In the genomic region with DNA sequence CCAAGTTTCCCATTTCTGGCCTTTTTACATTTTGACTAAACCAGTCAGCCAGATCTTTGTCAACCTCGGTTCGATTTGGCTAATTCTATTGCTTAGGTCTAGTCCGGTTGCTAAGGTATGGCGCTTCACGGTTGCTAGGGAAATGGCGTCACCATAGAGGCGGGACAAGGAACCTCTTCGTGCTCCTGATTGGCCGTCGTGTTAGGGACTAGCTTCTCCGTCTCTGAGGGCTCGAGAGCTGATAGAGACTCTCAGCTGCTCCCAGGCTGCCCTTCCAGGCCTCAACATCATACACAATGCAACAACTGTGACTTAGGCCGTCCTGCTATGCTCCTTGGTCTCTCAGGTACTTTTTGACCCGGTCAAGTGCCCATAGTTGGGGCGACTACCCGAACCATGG, we compare ENCODE assay signal across 8 mouse cellular contexts. TPM values are rescaled to one million over a fixed set of nuclear protein-coding genes. Genes with fewer than 3 reads are reported as not detected.
DNase-seq lines count a peak whose midpoint lies in the region; ATAC-seq and TF ChIP-seq lines count a peak whose summit lies in the region.

A gene (plus strand): TSS at position 157 of the 400 bp plus-strand sequence.

- no peaks in the 10 kb centered on the region for H3K36me3 ChIP-seq in heart, embryonic 11.5 days (ENCODE audit: control insufficient read depth, insufficient read depth, low read length)
- peaks cover 6% of the 10 kb centered on the region; the same call in 1 of the 2 replicates for H3K36me3 ChIP-seq in kidney, embryonic 16.5 days (ENCODE audit: insufficient read depth, low read length)
- no peaks in the 10 kb centered on the region for H3K36me3 ChIP-seq in liver, adult 2 months (ENCODE audit: control insufficient read depth, insufficient read depth, low read length)
- no peaks in the 10 kb centered on the region for H3K36me3 ChIP-seq in myocyte (ENCODE audit: control insufficient read depth, insufficient read depth)
- H3K36me3 ChIP-seq in splenic B cell, adult 2 months (ENCODE audit: control insufficient read depth, insufficient read depth, low read length, poor library complexity, severe bottlenecking) = no peaks in the 10 kb centered on the region

- no peaks in the 10 kb centered on the region for H3K27me3 ChIP-seq in heart, embryonic 11.5 days (ENCODE audit: control insufficient read depth, insufficient read depth, low read length)
- no peaks in the 10 kb centered on the region for H3K27me3 ChIP-seq in kidney, embryonic 16.5 days (ENCODE audit: insufficient read depth, low read length)
- H3K27me3 ChIP-seq in liver, adult 2 months (ENCODE audit: control insufficient read depth, insufficient read depth, low read length) = no peaks in the 10 kb centered on the region
- H3K27me3 ChIP-seq in myocyte (ENCODE audit: control insufficient read depth, insufficient read depth, insufficient read length) = no peaks in the 10 kb centered on the region
- H3K27me3 ChIP-seq in splenic B cell, adult 2 months (ENCODE audit: control insufficient read depth, insufficient read depth, low read length, poor library complexity, severe bottlenecking) = no peaks in the 10 kb centered on the region

- H3ac ChIP-seq in myocyte (ENCODE audit: control insufficient read depth, insufficient read length) = no peak within 1 kb of the TSS

- peak within 1 kb of the TSS; percentile 71 for H3K4me2 ChIP-seq in heart, embryonic 11.5 days
- peak within 1 kb of the TSS; percentile 76 for H3K4me2 ChIP-seq in kidney, embryonic 16.5 days (replicated peaks; ENCODE audit: low read depth, low read length)
- H3K4me2 ChIP-seq in myocyte (ENCODE audit: low read depth) = peak within 1 kb of the TSS; percentile 69

- no peaks in the 10 kb centered on the region for H3K9me3 ChIP-seq in heart, embryonic 11.5 days (replicated peaks; ENCODE audit: control insufficient read depth, low read length)
- no peaks in the 10 kb centered on the region for H3K9me3 ChIP-seq in kidney, embryonic 16.5 days (ENCODE audit: low read length)

- peak within 1 kb of the TSS; percentile 47 for H3K27ac ChIP-seq in heart, embryonic 11.5 days (ENCODE audit: low read depth, low read length)
- peak within 1 kb of the TSS; percentile 81 for H3K27ac ChIP-seq in kidney, embryonic 16.5 days (ENCODE audit: low read length)
- H3K27ac ChIP-seq in liver, adult 2 months (replicated peaks; ENCODE audit: insufficient read depth, low read depth, low read length) = peak within 1 kb of the TSS; percentile 57

- DNase-seq in B cell, adult 2 months = peak; percentile 96 to 97
- DNase-seq in brain, adult 2 months (ENCODE audit: low read depth, low spot score) = peak; percentile 99
- peak; percentile 92 for DNase-seq in liver, adult 2 months (ENCODE audit: extremely low read depth, low read depth, low spot score)
- DNase-seq in splenic B cell, adult 2 months (ENCODE audit: low read depth, low spot score) = peak; percentile 97

- no peaks in the 10 kb centered on the region; the same call in 1 of the 2 replicates for H3K79me2 ChIP-seq in liver, adult 2 months (ENCODE audit: control insufficient read depth, insufficient read depth, low read length)
- peaks cover 9% of the 10 kb centered on the region for H3K79me2 ChIP-seq in myocyte (ENCODE audit: control insufficient read depth, insufficient read depth)

- peaks cover 15% of the 10 kb centered on the region for H3K4me1 ChIP-seq in heart, embryonic 11.5 days (ENCODE audit: control insufficient read depth, insufficient read depth, low read length)
- H3K4me1 ChIP-seq in kidney, embryonic 16.5 days (ENCODE audit: insufficient read depth, low read length) = peaks cover 32% of the 10 kb centered on the region
- H3K4me1 ChIP-seq in liver, adult 2 months (ENCODE audit: control insufficient read depth, insufficient read depth, low read length) = peaks cover 12% of the 10 kb centered on the region

- H3K4me3 ChIP-seq in heart, embryonic 11.5 days (ENCODE audit: low read depth, low read length) = peak within 1 kb of the TSS; percentile 55
- peak within 1 kb of the TSS; percentile 72 for H3K4me3 ChIP-seq in kidney, embryonic 16.5 days (ENCODE audit: low read length)
- H3K4me3 ChIP-seq in liver, adult 2 months (ENCODE audit: insufficient read depth, low read depth, low read length) = peak within 1 kb of the TSS; percentile 58
- peak within 1 kb of the TSS; percentile 28 for H3K4me3 ChIP-seq in myocyte

- 1% methylated on average over 16 of the region's 16 CpGs for WGBS in heart, embryonic 11.5 days (ENCODE audit: insufficient replicate concordance)
- 0% methylated on average over 16 of the region's 16 CpGs for WGBS in kidney, embryonic 16.5 days
- under 1% methylated on average over 16 of the region's 16 CpGs for WGBS in liver, adult 2 months

- peak within 1 kb of the TSS; percentile 76 for H3K9ac ChIP-seq in heart, embryonic 11.5 days (ENCODE audit: low read depth, low read length)
- H3K9ac ChIP-seq in kidney, embryonic 16.5 days (replicated peaks; ENCODE audit: low read length) = peak within 1 kb of the TSS; percentile 82
- H3K9ac ChIP-seq in liver, adult 2 months (ENCODE audit: low read depth, low read length) = peak within 1 kb of the TSS; percentile 77

- TF ChIP-seq POLR2A in liver, adult 2 months (IDR thresholded peaks at IDR 0.05; ENCODE audit: extremely low read depth, insufficient read depth, low read length) = peak; percentile 47; the same call in 1 of the 2 replicates
- peak; percentile 74 for TF ChIP-seq POLR2A in myocyte (IDR thresholded peaks at IDR 0.05; ENCODE audit: insufficient read length, low read depth)

- TF ChIP-seq CTCF in liver, adult 2 months (IDR thresholded peaks at IDR 0.05; ENCODE audit: low read depth, low read length) = no peak

- peak; percentile 74 for ATAC-seq in erythroblast, adult 5-6 weeks (replicated peaks; ENCODE audit: low FRiP score, poor library complexity, severe bottlenecking)
- ATAC-seq in heart, embryonic 11.5 days (replicated peaks; ENCODE audit: insufficient number of reproducible peaks, low FRiP score, low TSS enrichment) = peak; percentile 70
- ATAC-seq in kidney, embryonic 16.5 days (ENCODE audit: low FRiP score, low TSS enrichment) = peak; percentile 76

TF ChIP-seq in myocyte, 11 proteins besides CTCF, POLR2A, EP300 and RAD21:
- TF ChIP-seq CEBPB (IDR thresholded peaks at IDR 0.05; ENCODE audit: insufficient read depth, poor library complexity, severe bottlenecking) = no peak
- TF ChIP-seq MAX (IDR thresholded peaks at IDR 0.05; ENCODE audit: low read depth) = no peak
- TF ChIP-seq REST (IDR thresholded peaks at IDR 0.05; ENCODE audit: insufficient read depth, insufficient read length) = no peak
- TF ChIP-seq MYOD1 (IDR thresholded peaks at IDR 0.05; ENCODE audit: control insufficient read depth in 1 of 3, insufficient read length in 2 of 3, low read depth in 2 of 3) = peak in 2 of 3 experiments; percentile 2 to 25
- TF ChIP-seq E2F4 (IDR thresholded peaks at IDR 0.05; ENCODE audit: insufficient read depth) = no peak
- no peak for TF ChIP-seq USF1 (IDR thresholded peaks at IDR 0.05; ENCODE audit: low read depth)
- TF ChIP-seq TCF3 (IDR thresholded peaks at IDR 0.05; ENCODE audit: insufficient read length, low read depth) = no peak
- no peak for TF ChIP-seq TCF12 (IDR thresholded peaks at IDR 0.05; ENCODE audit: insufficient read depth, poor library complexity, severe bottlenecking)
- no peak for TF ChIP-seq SRF (IDR thresholded peaks at IDR 0.05; ENCODE audit: control insufficient read depth, insufficient read length, low read depth)
- peak; percentile 57 for TF ChIP-seq POLR2AphosphoS2 (IDR thresholded peaks at IDR 0.05; ENCODE audit: insufficient read length, low read depth)
- peak in 1 of 3 experiments; percentile 41 for TF ChIP-seq MYOG (IDR thresholded peaks at IDR 0.05; ENCODE audit: control insufficient read depth in 1 of 3, insufficient read depth in 1 of 3, insufficient read length in 2 of 3, low read depth in 2 of 3)

RNA-seq across cellular contexts. Expression of the gene that starts here (rescaled TPM):
- not detected in 2 replicates for total RNA-seq in erythroblast, adult 5-6 weeks (2015; ENCODE audit: low replicate concordance)
- total RNA-seq in erythroblast, adult 5-6 weeks (2017; ENCODE audit: low replicate concordance) = 0.42 and 3.9 TPM in 2 replicates
- polyA plus RNA-seq in heart, embryonic 11.5 days (2014; fragmentation: Nextera tagmentation; extraction: Ambion mirVana) = 10.9 and 11.4 TPM in 2 replicates
- 17.5 and 17.7 TPM in 2 replicates for polyA plus RNA-seq in kidney, embryonic 16.5 days (2015; fragmentation: Nextera tagmentation; extraction: Ambion mirVana)
- total RNA-seq in liver, adult 2 months (2014; rRNA removed) = 4.2 and 5.3 TPM in 2 replicates
- polyA plus RNA-seq in liver, adult 2 months (2012; rRNA removed) = 2.0 and 3.0 TPM in 2 replicates
- polyA plus RNA-seq in myocyte (2012; fragmentation: generic; extraction: Trizol) = 13.5 TPM

Comparison
In these comparisons a context has a peak if more than half of its experiments do, and no peak if none do; other contexts are left out.
1. Peak in every context shown above with its lines: DNase-seq, ATAC-seq, H3K4me3 ChIP-seq and H3K27ac ChIP-seq.